Mouse (Mus musculus): Measurements from ENCODE around the gene Ankrd33b. TPM values are rescaled to one million over a fixed set of nuclear protein-coding genes. Genes with fewer than 3 reads are reported as not detected.

Gene Ankrd33b
- total RNA-seq, 1 experiment from 2014 or later = 9.1 TPM

DNA sequence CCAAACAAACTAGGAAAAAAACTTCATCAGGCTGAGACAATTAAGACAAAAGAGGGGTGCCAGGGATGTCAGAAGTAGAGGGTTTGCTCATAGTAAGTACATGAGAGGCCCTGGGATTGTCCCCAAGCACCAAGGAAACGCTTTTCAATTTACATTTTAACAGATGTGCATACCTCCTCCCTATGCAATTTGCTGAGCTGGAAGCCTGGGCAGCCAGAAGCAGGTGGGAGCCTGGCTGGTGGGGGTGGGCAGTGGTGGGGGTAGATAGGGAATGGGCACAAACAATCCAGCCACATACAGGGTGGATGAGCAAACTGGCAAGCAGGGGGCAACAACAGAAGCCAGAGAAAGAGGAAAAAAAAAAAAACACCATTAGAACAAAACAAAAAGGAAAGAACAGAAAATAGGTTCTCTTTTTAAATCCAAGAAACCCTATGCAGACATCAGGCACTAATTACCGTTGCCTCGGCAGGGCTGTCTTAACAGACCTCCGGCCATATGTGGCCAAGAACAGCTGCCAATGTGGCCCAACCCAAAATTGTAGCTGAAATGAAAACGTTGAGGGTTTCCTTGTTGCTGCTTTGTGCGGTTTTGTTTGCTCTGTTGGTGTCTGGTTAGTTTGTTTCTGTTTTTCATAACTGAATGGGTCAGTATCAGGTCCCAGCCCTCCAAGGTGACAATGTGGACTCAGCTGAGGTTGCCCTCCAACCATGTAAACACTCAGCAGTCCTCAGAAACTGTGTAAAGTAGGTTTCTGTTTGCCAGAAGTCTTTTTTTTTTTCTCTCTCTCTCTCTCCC is 49.2 kb downstream of the Ankrd33b start:
- no peak for ATAC-seq (replicated peaks; ENCODE audit: insufficient number of reproducible peaks, low FRiP score, low TSS enrichment, poor library complexity, severe bottlenecking)

DNA sequence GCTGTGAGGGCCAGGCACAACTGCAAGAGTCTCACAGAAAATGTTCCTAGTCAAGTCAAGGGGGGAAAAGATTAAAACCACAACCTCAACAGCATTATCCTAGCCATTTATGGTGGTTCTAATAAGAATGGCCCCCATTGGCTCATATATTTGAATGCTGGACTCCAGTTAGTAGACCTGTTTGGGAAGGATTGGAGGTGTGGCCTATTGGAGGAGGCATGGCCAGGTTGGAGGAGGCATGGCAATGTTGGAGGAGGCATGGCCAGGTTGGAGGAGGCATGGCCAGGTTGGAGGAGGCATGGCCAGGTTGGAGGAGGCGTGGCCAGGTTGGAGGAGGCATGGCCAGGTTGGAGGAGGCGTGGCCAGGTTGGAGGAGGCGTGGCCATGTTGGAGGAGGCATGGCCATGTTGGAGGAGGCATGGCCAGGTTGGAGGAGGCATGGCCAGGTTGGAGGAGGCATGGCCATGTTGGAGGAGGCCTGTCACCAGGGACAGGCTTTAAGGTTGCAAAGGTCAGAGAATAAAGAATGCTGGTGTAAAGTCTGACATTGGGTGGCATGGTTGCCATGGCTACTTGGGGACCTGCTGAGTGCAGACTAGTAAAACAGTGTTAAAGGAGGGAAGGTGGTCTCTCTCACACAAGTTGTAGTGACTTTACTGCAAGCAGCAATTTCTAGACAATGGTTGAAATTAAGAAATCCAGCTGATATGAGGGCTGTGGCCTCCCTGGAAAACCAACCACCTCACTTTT is 50.3 kb downstream of the Ankrd33b start:
- ATAC-seq (replicated peaks; ENCODE audit: insufficient number of reproducible peaks, low FRiP score, low TSS enrichment, poor library complexity, severe bottlenecking) = no peak

DNA sequence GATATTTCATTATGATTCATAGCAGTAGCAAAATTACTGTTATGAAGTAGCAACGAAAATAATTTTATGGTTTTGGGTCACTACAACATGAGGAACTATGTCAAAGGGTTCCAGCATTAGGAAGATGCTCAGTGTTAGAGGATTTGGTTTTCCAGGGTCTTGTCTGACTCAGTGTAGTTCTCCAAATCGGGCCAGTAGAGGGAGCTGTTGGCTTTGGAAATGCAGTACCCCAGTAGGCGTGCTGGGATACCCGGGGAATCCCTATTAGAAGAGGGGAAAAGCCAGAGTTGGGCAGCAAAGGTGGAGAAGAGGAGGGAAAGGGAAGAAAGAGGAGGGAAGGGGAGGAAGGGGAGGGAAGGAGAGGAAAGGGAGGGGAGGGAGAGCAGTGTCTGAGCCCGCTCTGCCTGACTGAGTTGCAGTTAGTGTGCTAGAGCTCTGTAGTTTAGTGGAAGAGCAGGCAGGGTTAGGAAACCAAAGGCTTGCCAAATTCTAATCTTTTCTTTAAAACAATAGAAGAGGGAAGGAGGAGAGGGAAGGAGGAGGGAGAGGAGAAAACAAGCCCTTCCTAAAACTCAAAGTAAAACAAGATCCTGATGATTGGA is 51.8 kb downstream of the Ankrd33b start:
- peak; percentile 55 for ATAC-seq (replicated peaks; ENCODE audit: insufficient number of reproducible peaks, low FRiP score, low TSS enrichment, poor library complexity, severe bottlenecking)

DNA sequence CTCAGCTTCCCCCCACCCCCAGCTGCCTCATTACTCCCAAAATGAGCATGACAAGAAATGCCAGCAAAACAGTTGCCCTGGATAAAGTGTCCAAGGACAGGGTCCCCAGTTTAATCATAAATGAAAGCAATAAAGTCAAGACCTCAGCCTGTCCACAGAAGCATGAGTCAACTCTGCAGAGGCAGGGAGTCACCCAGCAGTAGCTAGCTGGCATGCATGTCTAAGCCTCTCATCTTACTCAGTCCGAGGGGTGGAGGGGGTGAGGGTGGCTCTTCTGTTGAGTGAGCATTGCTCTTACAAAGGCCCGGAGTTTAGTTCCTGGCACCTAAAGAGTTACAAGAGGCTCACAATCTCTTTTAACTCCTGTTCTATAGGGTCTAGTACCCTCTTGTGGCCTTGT is 55.5 kb downstream of the Ankrd33b start:
- ATAC-seq (replicated peaks; ENCODE audit: insufficient number of reproducible peaks, low FRiP score, low TSS enrichment, poor library complexity, severe bottlenecking) = no peak

DNA sequence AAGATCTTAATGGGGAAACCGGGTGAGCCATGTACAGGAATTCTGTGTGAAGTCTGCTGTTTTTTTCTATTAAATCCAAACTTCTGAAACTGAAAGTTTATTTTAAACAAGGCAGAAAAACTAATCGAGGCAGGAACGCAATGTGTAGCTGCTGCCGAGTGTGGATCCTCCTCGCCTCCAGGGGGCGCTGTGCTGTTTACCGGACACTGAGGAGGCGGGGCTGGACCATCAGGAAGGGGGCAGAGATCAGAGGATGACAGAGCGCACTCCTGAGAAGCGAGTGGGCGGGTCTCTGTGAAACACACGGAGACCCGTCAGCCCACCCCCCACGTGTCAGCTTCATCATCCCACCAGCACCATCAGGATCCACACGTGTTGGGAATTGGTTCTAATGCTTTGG is 58.0 kb downstream of the Ankrd33b start:
- no peak for ATAC-seq (replicated peaks; ENCODE audit: insufficient number of reproducible peaks, low FRiP score, low TSS enrichment, poor library complexity, severe bottlenecking)

DNA sequence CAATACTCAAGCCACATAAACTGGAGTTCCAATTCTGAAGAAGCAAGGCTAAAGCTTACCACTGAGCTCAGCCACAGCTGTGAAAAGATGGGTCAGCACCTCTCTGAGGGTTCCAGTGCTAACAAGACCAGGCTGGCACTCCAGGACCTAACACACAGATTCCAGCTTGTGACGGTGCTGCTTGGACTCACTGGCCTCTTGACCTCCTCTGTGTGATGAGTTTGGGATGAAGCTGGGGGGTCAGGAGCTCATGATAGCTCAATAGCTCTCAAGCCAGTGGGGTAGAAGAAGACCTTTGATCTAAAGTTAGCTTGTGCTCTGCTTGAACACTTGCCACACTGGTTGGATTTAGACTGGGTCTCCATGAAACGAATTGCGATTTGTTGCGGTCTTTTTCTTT is 60.8 kb downstream of the Ankrd33b start:
- no peak for ATAC-seq (replicated peaks; ENCODE audit: insufficient number of reproducible peaks, low FRiP score, low TSS enrichment, poor library complexity, severe bottlenecking)

DNA sequence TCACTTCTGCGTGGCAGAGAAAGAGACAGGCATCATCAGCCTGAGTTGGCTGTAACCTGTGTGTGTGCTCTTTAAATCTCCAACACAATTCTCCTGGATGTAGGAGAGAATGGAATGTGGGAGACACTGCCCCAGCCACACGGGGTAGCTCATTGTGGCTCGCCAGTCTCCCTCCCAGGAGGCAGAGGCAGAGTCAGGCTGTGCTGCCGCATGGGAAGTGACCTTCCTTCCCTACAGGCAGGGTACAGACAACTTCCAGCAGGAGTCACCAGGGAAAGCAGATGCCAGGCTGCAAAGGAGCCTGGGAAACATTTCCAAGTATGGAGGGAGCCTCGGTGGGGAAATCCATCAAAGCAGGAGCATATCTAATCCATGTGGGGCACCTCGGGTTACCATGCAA is 62.3 kb downstream of the Ankrd33b start:
- ATAC-seq (replicated peaks; ENCODE audit: insufficient number of reproducible peaks, low FRiP score, low TSS enrichment, poor library complexity, severe bottlenecking) = no peak

- no peak for ATAC-seq (replicated peaks; ENCODE audit: insufficient number of reproducible peaks, low FRiP score, low TSS enrichment, poor library complexity, severe bottlenecking)
These were observed 63.2 kb downstream of the Ankrd33b start for GRCm38 (mm10) chr15:31304302-31304701.

DNA sequence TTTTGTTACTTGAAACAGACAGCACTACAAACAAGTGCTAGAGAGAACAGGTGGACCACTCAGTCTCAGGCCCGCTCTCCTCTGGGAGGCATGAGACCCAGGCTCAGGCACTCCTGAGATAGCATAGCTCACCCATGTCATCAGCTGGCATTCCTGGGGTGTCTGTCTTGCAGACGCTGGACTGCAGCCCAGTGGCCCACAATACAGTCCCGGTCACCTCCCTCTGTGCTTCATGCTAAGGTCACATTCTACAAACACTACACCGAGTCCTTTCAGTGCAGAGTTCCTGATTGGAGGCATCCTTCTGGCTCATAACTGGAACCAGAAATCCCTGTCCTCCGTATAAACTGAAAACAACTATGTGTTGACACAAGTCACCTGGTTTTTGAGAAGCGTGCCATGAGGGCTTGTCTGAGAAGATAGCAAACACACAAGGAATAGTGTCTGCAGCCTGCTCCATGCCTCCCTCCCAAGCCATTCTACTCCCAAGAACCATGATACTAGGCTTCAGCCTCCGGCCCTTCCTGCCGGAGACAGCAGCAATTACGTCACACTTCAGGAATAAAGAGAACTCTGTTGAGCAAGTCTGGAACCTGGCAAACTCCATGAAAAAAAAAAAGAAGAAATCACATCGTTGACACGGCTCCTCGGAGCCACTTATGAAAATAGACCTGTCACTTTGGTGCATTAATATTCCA is 65.1 kb downstream of the Ankrd33b start:
- ATAC-seq (replicated peaks; ENCODE audit: insufficient number of reproducible peaks, low FRiP score, low TSS enrichment, poor library complexity, severe bottlenecking) = no peak

GRCm38 (mm10) chr15:31299258-31299917 is 68.1 kb downstream of the Ankrd33b start:
- no peak for ATAC-seq (replicated peaks; ENCODE audit: insufficient number of reproducible peaks, low FRiP score, low TSS enrichment, poor library complexity, severe bottlenecking)

DNA sequence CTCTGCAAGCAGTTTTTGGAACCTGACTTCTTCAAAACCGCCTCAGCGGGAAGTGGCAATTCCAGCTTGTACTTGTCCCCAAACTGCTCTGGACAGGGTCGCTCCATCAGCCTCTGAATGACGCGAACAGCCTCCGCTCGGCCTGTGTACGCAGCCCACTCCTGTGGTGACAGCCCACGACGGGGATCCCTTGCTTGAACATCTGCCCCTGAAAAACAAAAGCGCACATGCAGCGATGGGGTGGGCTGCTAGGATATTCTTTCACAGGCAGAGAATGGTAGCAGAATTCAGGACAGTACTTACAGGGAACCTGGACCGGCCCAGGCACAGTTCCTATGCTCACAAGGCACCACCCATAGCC is 69.8 kb downstream of the Ankrd33b start:
- no peak for ATAC-seq (replicated peaks; ENCODE audit: insufficient number of reproducible peaks, low FRiP score, low TSS enrichment, poor library complexity, severe bottlenecking)

DNA sequence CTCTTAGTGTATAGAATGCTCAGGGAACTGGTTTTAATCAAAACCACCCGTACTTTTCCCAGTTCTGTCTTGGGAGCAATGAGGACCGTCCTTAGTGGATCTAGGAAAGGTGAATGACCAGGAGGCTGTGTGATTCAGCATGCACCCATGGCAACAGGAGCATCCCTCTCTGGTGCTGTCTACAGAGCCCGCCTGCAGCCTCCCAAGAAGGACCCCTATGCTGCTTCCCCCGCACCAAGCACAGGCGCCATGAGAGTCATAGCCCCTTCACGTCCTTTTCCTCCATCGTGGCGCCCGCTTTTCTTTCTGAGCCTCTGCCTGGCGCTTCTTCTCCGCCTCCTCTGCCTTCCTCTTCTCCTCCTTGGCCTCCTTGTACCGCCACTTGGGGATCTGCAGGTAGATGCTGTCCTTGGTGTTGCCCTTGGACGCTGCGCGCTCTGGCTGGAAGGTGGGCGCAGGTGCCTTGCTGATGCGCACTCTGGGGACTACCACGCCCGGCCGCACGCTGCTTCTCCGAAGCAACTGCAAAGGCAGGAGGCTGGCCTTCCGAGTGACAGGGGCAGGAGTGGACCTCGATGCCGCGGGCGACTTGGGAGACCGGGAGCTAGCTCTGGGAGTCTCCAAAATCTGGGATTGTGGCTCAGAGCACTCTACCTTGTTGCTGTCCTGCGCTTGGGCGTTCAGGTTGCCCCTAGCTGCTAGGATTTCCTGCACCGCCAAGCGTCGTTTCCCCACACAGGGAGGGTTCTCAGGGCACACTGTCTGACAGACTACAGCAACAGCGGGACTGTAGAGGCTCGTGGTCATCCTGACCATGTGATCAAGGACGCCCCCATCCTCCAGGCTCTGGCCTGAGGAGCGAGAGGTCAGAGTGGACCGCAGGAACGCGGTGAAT is 70.4 kb downstream of the Ankrd33b start:
- ATAC-seq (replicated peaks; ENCODE audit: insufficient number of reproducible peaks, low FRiP score, low TSS enrichment, poor library complexity, severe bottlenecking) = no peak

- no peak for ATAC-seq (replicated peaks; ENCODE audit: insufficient number of reproducible peaks, low FRiP score, low TSS enrichment, poor library complexity, severe bottlenecking)
These were observed 73.2 kb downstream of the Ankrd33b start for GRCm38 (mm10) chr15:31294311-31294710.

DNA sequence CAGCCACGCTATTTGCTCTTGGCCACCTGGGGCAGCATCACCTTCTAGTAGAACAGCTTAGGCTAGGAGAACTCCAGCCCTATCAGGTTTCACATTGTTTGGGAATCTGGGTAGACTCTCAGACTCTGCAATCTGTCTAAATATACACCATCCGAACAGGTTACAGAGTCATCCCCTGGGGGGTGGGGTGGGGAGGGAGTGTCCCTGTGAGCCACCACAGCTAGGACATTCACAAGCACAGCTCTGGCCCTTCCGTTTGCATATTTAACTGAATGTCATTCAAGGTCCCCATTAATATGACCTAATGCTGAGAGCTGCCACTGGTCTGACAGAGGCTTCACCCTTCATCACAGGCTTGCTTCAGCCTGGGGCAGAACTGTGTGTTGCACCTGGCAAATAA is 74.9 kb downstream of the Ankrd33b start:
- ATAC-seq (replicated peaks; ENCODE audit: insufficient number of reproducible peaks, low FRiP score, low TSS enrichment, poor library complexity, severe bottlenecking) = no peak

GRCm38 (mm10) chr15:31285695-31286094 is 81.8 kb downstream of the Ankrd33b start:
- no peak for ATAC-seq (replicated peaks; ENCODE audit: insufficient number of reproducible peaks, low FRiP score, low TSS enrichment, poor library complexity, severe bottlenecking)

- no peak for ATAC-seq (replicated peaks; ENCODE audit: insufficient number of reproducible peaks, low FRiP score, low TSS enrichment, poor library complexity, severe bottlenecking)
These were observed 82.4 kb downstream of the Ankrd33b start for GRCm38 (mm10) chr15:31284922-31285631.

- no peak for ATAC-seq (replicated peaks; ENCODE audit: insufficient number of reproducible peaks, low FRiP score, low TSS enrichment, poor library complexity, severe bottlenecking)
These were observed 83.4 kb downstream of the Ankrd33b start for GRCm38 (mm10) chr15:31284142-31284541.
